Mouse (Mus musculus): ENCODE data around the gene Ssb.
A peak's percentile ranks its signal among the peaks of the same experiment; 100 is the strongest.
"Not testable (repeated sequence)": the region's sequence is repeated elsewhere in the genome, so short reads cannot be mapped to it uniquely, and the experiment has no call there.

Gene Ssb

GRCm38 (mm10) chr2:69862117-69862657 is 825 bp downstream of the Ssb start:
- no peak for DNase-seq (ENCODE audit: low spot score in 2 of 2)

GRCm38 (mm10) chr2:69883990-69884391 is 22.6 kb downstream of the Ssb start:
- DNase-seq (ENCODE audit: low spot score in 2 of 2), result no peak

DNA sequence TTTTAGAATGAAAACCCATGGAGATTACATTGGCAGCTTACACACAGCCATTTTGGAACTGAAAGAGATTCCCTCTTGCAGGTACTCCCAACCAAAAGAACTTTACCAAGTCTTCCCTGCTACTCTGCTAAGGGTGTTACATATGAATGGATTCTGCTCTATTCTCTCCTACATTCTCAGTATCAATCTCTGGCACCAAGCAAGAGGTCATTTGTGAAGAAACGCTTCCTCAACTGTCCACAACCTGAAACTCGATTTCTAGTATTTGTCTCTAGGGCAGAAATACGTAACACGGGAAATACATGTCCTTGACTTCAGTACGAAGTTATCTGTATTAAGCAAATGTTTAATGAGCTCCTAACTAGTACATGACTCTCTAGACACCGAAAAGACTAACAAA is 23.2 kb downstream of the Ssb start:
- DNase-seq (ENCODE audit: low spot score in 2 of 2), result no peak

DNA sequence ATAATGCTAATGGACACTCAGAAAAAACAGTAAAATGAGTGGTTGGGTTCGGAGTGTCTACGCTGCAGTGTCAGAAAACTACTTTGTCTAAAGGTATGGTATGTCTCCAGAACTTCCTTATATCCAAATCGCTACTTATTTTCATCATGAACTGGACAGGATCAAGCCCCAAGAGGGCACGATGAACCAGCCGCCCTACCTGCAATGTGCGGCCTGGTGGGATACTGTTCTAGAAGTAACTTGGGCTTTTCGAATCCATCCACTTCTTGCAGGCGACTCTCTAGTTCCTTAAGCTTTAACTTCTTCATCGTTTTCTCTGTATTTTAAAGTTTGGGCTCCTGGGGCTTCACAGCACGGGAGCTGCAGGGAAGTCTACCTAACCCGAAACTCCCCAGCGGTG is 23.7 kb downstream of the Ssb start:
- no peak for DNase-seq (ENCODE audit: low spot score in 2 of 2)

- DNase-seq (ENCODE audit: low spot score in 2 of 2), result peak; percentile 88 to 92
Observed at GRCm38 (mm10) chr2:69885451-69886305, 24.3 kb downstream of the Ssb start, which contains the start of gene Mettl5. TSS of gene Mettl5 (minus strand) at chr2:69885615.

DNA sequence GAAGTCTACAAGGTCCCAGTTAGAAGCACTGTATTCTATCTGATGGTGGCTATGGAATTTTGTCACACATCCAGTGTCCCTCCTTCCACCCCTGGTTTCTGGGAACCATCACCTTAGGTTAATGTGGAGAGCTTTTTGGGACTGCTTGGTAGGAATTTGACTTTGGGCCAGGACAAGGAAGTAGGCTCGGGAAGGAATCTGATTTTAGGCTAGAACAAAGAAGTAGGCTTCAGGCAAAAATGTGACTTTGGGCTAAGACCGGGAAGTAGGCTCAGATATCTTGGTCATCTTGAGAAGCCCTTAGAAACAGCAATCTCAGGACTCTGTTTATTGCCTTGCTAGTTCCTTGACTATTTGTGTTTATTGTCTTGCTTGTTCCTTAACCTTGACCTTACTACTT is 27.6 kb downstream of the Ssb start:
- DNase-seq (ENCODE audit: low spot score in 2 of 2), result no peak

DNA sequence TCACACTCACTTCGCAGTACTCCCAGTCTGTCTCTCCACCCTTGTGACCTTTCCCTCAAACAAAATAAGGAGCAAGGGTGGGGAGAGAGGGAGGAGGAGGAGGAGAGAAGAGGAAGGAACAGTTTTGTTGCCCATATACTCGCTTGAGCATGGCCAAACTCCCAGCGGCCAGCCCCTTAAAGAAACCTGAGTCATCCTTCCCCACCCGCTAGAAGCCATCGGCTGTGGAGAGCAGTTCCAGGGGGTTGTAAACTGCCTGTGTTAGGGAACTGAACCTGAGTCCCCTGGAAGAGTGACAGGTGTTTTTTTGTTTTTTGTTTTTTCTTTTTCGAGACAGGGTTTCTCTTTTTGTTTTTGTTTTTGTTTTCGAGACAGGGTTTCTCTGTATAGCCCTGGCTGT is 29.5 kb downstream of the Ssb start:
- DNase-seq (ENCODE audit: low spot score in 2 of 2), result no peak

GRCm38 (mm10) chr2:69893145-69893544 is 31.8 kb downstream of the Ssb start:
- DNase-seq (ENCODE audit: low spot score in 2 of 2), result no peak

DNA sequence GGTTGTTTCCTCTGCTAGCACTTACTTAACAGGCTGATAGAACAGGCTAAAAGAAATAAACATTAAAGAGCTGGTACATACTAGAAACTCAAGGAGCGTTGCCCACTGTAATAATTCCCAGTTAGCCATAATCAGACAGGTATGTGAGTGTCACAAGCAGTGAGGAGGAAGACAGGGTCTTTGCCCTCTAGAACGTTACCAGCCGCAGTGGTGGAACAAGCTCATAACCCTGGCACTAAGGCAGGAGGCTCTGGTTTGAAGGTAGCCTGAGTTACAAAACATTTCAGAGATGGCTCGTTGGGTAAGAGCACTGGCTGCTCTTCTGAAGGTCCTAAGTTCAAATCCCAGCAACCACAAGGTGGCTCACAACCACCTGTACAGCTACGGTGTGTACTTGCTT is 32.5 kb downstream of the Ssb start:
- no peak for DNase-seq (ENCODE audit: low spot score in 2 of 2)

- no peak for DNase-seq (ENCODE audit: low spot score in 2 of 2)
Observed at GRCm38 (mm10) chr2:69895502-69896223, 34.3 kb downstream of the Ssb start.

- no peak for DNase-seq (ENCODE audit: low spot score in 2 of 2)
Observed at GRCm38 (mm10) chr2:69896224-69896581, 34.8 kb downstream of the Ssb start.

GRCm38 (mm10) chr2:69897039-69897617 is 35.8 kb downstream of the Ssb start, which contains the start of gene Ubr3:
TSS of gene Ubr3 (plus strand) at chr2:69897246.
- DNase-seq (ENCODE audit: low spot score in 2 of 2), result peak; percentile 95 to 97

DNA sequence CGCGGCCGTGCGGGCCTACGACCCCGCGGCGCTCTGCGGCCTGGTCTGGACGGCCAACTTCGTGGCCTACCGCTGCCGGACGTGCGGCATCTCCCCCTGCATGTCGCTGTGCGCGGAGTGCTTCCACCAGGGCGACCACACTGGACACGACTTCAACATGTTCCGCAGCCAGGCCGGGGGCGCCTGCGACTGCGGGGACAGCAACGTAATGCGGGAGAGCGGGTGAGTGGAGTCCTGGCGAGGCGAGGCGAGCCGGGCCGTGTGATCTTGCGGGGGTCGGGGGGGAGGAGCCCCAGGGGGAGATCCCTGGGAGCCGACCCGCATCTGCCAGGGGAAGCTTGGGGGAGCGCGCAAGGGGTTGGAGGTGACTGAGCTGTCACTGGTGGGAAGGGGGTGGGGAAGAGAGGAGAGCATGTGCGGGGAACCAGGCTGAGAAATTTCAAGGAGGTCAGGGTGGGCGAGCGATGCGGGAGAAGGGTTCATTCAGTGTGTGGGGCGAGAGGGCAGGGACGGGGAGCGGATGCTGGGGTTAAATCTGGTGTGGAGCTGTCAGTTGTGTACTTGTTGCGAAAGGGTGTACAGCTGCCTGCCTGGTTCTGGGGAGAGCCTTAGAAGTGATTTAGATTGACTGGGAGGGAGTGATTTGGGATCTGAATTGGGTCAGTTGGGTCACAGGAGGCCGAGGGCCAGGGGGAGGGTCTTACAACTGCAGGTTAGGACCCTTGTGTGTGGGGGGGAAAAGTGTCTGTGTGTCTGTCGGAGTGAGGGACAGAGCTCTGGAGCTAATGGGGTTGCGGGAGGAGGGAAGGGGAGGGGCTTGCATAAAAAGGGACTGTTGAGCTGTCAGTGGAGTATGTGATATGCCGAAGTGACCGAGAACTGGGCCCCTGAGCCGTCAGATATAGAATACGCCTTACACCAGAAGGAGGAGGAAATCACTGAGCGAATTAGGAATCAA is 36.5 kb downstream of the Ssb start:
- peak; percentile 50 to 59 for DNase-seq (ENCODE audit: low spot score in 2 of 2)

- no peak for DNase-seq (ENCODE audit: low spot score in 2 of 2)
Observed at GRCm38 (mm10) chr2:69903541-69903940, 42.2 kb downstream of the Ssb start.

DNA sequence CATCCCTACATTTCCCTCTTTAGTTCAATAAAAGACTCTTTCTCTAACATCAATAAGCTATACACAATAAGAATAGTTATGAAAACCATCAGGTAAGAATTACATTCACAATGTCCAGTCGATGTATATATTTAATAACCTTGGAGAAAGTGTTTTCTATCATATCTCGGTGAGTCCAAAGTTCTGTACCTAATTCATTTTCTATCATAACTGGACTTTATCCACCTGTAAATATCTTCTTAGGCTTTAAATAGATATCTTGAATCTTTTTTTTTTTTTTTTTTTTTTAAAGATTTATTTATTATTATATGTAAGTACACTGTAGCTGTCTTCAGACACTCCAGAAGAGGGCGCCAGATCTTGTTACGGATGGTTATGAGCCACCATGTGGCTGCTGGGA is 46.0 kb downstream of the Ssb start:
- DNase-seq (ENCODE audit: low spot score in 2 of 2), result not testable (repeated sequence)

DNA sequence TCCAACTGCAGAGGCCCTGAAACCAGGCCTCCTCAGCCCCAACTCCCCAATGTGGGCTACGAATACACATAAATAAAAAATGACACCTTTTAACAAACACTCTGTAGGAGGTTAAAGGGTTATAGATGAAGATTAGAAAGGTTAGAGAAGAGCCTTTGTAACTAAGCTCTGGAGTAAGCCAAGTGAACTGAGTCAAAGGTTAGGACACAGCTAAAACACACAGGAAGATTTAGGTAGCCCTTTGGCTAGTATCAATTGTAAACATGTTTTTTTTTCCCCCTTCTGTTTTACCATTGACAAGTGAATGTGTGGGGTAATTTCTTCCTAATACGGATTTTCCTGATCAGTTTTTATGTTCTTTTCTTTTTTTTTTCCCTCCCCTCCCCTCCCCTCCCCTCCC is 51.4 kb downstream of the Ssb start:
- DNase-seq (ENCODE audit: low spot score in 2 of 2), result no peak

DNA sequence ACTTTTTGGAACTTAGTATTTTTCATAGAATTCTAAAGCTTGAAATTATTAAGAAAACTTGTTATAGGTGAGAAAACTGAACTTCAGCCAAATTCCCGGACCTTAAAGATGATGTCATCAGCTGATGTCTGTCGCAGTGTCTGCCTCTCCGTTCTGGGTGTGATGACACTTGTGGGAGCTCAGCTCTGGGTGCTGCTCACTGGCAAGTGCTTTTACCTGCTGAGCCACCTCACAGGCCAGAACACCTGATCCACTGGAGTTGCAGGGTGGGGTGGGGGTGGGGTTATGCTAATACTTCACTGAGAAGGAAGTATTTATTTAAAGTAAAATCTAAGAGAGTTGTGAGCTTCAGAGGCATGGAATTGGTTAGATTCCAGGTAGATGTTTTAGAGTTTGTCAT is 55.9 kb downstream of the Ssb start:
- no peak for DNase-seq (ENCODE audit: low spot score in 2 of 2)

Data from right cerebral cortex, adult 2 months (tissue).